Mouse (Mus musculus) frontal cortex, adult (tissue): ENCODE measurements at regions not wholly inside any gene's neighbourhood (a gene's known extent, or its start where the extent isn't known, plus 50 kb on each side); places are given as distances from the start of the nearest gene placed in this dataset.
"Not testable (repeated sequence)": the region's sequence is repeated elsewhere in the genome, so short reads cannot be mapped to it uniquely, and the experiment has no call there.

Experiments used
- ATAC-seq: cut with Nextera tagmentation; 2 replicates; pipeline ENCODE4 v1.9.2; 2017; ENCODE audit warnings: mild to moderate bottlenecking, moderate library complexity, mixed read lengths; ENCODE audit not compliant: low TSS enrichment

GRCm38 (mm10) chr1:95397188-95397587 lies 83.8 kb downstream of the Fam174a start:
- ATAC-seq = peak; percentile 50; the same call in 1 of the 2 replicates

- ATAC-seq = no peak
Observed at GRCm38 (mm10) chr1:95399764-95400163, 86.3 kb downstream of the Fam174a start.

- no peak for ATAC-seq
Observed at GRCm38 (mm10) chr1:95422253-95422652, 108.8 kb downstream of the Fam174a start.

GRCm38 (mm10) chr1:95425420-95425819 lies 112.0 kb downstream of the Fam174a start:
- ATAC-seq = no peak

GRCm38 (mm10) chr1:95437155-95437554 lies 123.7 kb downstream of the Fam174a start:
- ATAC-seq = no peak

- ATAC-seq = no peak
Observed at GRCm38 (mm10) chr1:95445541-95445940, 132.1 kb downstream of the Fam174a start.

- ATAC-seq = no peak
Observed at GRCm38 (mm10) chr1:95448962-95449558, 135.6 kb downstream of the Fam174a start.

- no peak for ATAC-seq
Observed at GRCm38 (mm10) chr1:95450920-95451332, 137.5 kb downstream of the Fam174a start.

GRCm38 (mm10) chr1:95451755-95452154 lies 138.3 kb downstream of the Fam174a start:
- not testable (repeated sequence) for ATAC-seq

GRCm38 (mm10) chr1:95454246-95454645 lies 140.8 kb downstream of the Fam174a start:
- no peak for ATAC-seq

GRCm38 (mm10) chr1:95459355-95459754 lies 145.9 kb downstream of the Fam174a start:
- no peak for ATAC-seq

- ATAC-seq = no peak
Observed at GRCm38 (mm10) chr1:95468095-95468494, 154.7 kb downstream of the Fam174a start.

GRCm38 (mm10) chr1:95468772-95469171 lies 155.3 kb downstream of the Fam174a start:
- ATAC-seq = no peak

- no peak for ATAC-seq
Observed at GRCm38 (mm10) chr1:95470491-95470890, 157.1 kb downstream of the Fam174a start.

GRCm38 (mm10) chr1:95493004-95493403 lies 174.4 kb downstream of the St8sia4 start:
- ATAC-seq = no peak

GRCm38 (mm10) chr1:95500671-95501070 lies 166.7 kb downstream of the St8sia4 start:
- ATAC-seq = not testable (repeated sequence)

GRCm38 (mm10) chr1:95508718-95509117 lies 158.7 kb downstream of the St8sia4 start:
- no peak for ATAC-seq

- ATAC-seq = no peak
Observed at GRCm38 (mm10) chr1:95528726-95529125, 138.6 kb downstream of the St8sia4 start.

- no peak for ATAC-seq
Observed at GRCm38 (mm10) chr1:95531017-95531416, 136.4 kb downstream of the St8sia4 start.
